Comparison of ENCODE assay signal across 9 mouse cellular contexts in the genomic region with DNA sequence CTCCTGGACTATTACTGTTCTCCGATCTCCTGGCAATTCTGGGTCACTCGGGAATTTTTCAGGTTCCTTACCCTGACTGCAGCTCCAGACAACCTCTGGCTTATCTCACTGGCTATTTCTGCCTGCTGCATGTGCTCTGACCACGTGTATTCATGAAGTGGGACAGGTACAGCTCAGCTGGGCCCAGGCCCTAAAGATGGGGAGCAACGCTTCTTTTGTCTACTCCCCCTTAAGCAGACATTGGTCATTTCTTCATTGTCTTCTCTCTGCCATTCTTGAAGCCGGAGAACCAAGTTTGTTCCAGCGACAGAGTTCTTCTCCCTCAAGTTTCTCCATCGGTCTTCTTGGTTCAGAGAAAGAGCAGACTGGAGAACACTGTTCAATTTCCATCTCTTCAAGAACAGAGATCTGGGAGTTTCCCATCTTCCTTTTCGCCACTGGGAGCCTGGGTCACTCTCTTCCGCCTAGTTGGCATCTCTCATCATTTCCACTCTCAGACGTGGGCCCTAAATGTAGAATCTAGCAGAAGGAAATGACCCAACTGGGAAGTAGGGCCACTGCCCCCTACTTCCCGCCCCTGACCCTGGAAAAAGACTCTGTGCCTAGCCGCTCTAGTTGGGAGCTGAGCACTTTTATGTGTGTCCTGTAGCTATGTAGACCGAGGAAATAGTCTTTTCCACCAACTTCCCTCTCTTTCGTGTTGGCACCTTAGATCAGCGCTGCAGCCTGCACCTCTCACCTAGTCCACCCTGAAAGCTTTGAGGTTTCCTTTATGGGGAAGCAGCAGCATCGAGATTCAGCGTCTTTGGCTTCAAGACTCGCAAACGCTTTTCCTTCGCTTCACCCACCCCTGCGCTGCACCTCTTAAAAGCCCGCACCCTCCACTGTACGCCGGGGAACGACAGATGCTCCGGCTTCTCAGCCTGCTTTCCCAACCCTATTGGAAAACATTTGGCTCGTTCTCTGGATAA. TPM values are rescaled to one million over a fixed set of nuclear protein-coding genes. Genes with fewer than 3 reads are reported as not detected.
DNase-seq lines count a peak whose midpoint lies in the region; ATAC-seq and TF ChIP-seq lines count a peak whose summit lies in the region.
"Had no signal": no experiment of that assay in that cellular context is flagged by ENCODE, and none has a peak within 500 bp of the region (broad histone marks: within the 10 kb centered on the region; RNA-seq: fewer than 3 reads in every experiment).

No protein-coding gene starts in this region.

- peak overlapping the region; percentile 36 for H3K4me3 ChIP-seq in lung, postnatal 0 days (ENCODE audit: low read depth, low read length)
- H3K4me3 ChIP-seq in limb, embryonic 13.5 days, result peak overlapping the region; percentile 89
- peak overlapping the region; percentile 63 for H3K4me3 ChIP-seq in stomach, embryonic 16.5 days (replicated peaks; ENCODE audit: low read length)
- H3K4me3 ChIP-seq: liver, embryonic 15.5 days had no signal

- H3K27me3 ChIP-seq in lung, postnatal 0 days (replicated peaks; ENCODE audit: insufficient read depth, low read length), result peaks cover 46% of the 10 kb centered on the region
- H3K27me3 ChIP-seq in limb, embryonic 13.5 days, result no peaks in the 10 kb centered on the region
- peaks cover 22% of the 10 kb centered on the region for H3K27me3 ChIP-seq in stomach, embryonic 16.5 days (ENCODE audit: control insufficient read depth, insufficient read depth, low read length)

- peak; percentile 25 to 28 for DNase-seq in cerebellum, postnatal 10 days
- no peak for DNase-seq in cerebellum, adult 9-11 months
- no peak for DNase-seq in lung, postnatal 0 days (ENCODE audit: low spot score)
- no peak for DNase-seq in lung, postnatal 14 days
- DNase-seq in urinary bladder, postnatal 14 days (ENCODE audit: low spot score), result no peak

- 29% methylated on average over 27 of the region's 27 CpGs for WGBS in lung, postnatal 0 days
- 7% methylated on average over 27 of the region's 27 CpGs for WGBS in limb, embryonic 13.5 days
- WGBS in stomach, embryonic 16.5 days, result 22% methylated on average over 27 of the region's 27 CpGs

- H3K9me3 ChIP-seq in lung, postnatal 0 days (ENCODE audit: low read length), result no peaks in the 10 kb centered on the region
- no peaks in the 10 kb centered on the region for H3K9me3 ChIP-seq in limb, embryonic 13.5 days
- no peaks in the 10 kb centered on the region for H3K9me3 ChIP-seq in stomach, embryonic 16.5 days (replicated peaks; ENCODE audit: control insufficient read depth, low read length)
- H3K9me3 ChIP-seq: liver, embryonic 15.5 days had no signal

- TF ChIP-seq EP300 in lung, postnatal 0 days (IDR thresholded peaks at IDR 0.05), result no peak

- peak overlapping the region; percentile 85 for H3K4me2 ChIP-seq in lung, postnatal 0 days (replicated peaks; ENCODE audit: low read depth, low read length)
- H3K4me2 ChIP-seq in limb, embryonic 13.5 days (replicated peaks), result peak overlapping the region; percentile 90
- H3K4me2 ChIP-seq in stomach, embryonic 16.5 days (ENCODE audit: low read depth, low read length), result peak overlapping the region; percentile 68
- H3K4me2 ChIP-seq: liver, embryonic 15.5 days had no signal

- ATAC-seq in lung, postnatal 0 days, result no peak
- no peak for ATAC-seq in limb, embryonic 13.5 days (ENCODE audit: low FRiP score, low read depth)
- no peak for ATAC-seq in stomach, embryonic 16.5 days (ENCODE audit: insufficient read depth, low FRiP score)
- no peak for ATAC-seq in activated CD4-positive, CD25-positive, alpha-beta regulatory T cell, adult 4 months

- TF ChIP-seq CTCF in lung, postnatal 0 days (IDR thresholded peaks at IDR 0.05), result no peak

- H3K27ac ChIP-seq in lung, postnatal 0 days (ENCODE audit: low read length), result no peak overlapping the region
- H3K27ac ChIP-seq in limb, embryonic 13.5 days, result peak overlapping the region; percentile 100
- H3K27ac ChIP-seq in stomach, embryonic 16.5 days (ENCODE audit: low read length), result peak overlapping the region; percentile 26
- H3K27ac ChIP-seq: liver, embryonic 15.5 days had no signal

- no peaks in the 10 kb centered on the region for H3K36me3 ChIP-seq in lung, postnatal 0 days (ENCODE audit: insufficient read depth, low read length)
- H3K36me3 ChIP-seq in limb, embryonic 13.5 days, result peaks cover 8% of the 10 kb centered on the region
- no peaks in the 10 kb centered on the region for H3K36me3 ChIP-seq in stomach, embryonic 16.5 days (ENCODE audit: control insufficient read depth, insufficient read depth, low read length)
- H3K36me3 ChIP-seq: liver, embryonic 15.5 days had no signal

- peaks cover 3% of the 10 kb centered on the region; the same call in 1 of the 2 replicates for H3K4me1 ChIP-seq in lung, postnatal 0 days (ENCODE audit: insufficient read depth, low read depth, low read length)
- H3K4me1 ChIP-seq in limb, embryonic 13.5 days, result peaks cover 41% of the 10 kb centered on the region
- H3K4me1 ChIP-seq in stomach, embryonic 16.5 days (ENCODE audit: control insufficient read depth, insufficient read depth, low read length), result peaks cover 15% of the 10 kb centered on the region
- H3K4me1 ChIP-seq: liver, embryonic 15.5 days had no signal

- H3K9ac ChIP-seq in lung, postnatal 0 days (replicated peaks; ENCODE audit: low read depth), result no peak overlapping the region
- H3K9ac ChIP-seq in limb, embryonic 13.5 days, result peak overlapping the region; percentile 99
- H3K9ac ChIP-seq in stomach, embryonic 16.5 days (ENCODE audit: low read length), result peak overlapping the region; percentile 71
- H3K9ac ChIP-seq: liver, embryonic 15.5 days had no signal

RNA-seq across cellular contexts. Expression of gene Wnt5a, which starts 4.0 kb away (rescaled TPM):
- 23.2 and 31.8 TPM in 2 replicates for polyA plus RNA-seq in lung, postnatal 0 days (2015; fragmentation: Nextera tagmentation; extraction: Ambion mirVana)
- 137 and 154 TPM in 2 replicates for polyA plus RNA-seq in limb, embryonic 13.5 days (2015; fragmentation: Nextera tagmentation; extraction: Ambion mirVana)
- polyA plus RNA-seq in stomach, embryonic 16.5 days (2015; fragmentation: Nextera tagmentation; extraction: Ambion mirVana), result 21.0 and 23.5 TPM in 2 replicates
- polyA plus RNA-seq in activated CD4-positive, CD25-positive, alpha-beta regulatory T cell, adult 4 months (2017; shearing (Covaris generic)), result not detected

Comparison
In these comparisons a context has a peak if more than half of its experiments do, and no peak if none do; other contexts are left out.
1. DNase-seq: peak in cerebellum, postnatal 10 days (2 of 2); none in cerebellum, adult 9-11 months (single experiment), lung, postnatal 0 days (single experiment), lung, postnatal 14 days (single experiment) and urinary bladder, postnatal 14 days (single experiment).
2. H3K4me3 ChIP-seq: peak in every context shown above with its lines; median percentile 89 in limb, embryonic 13.5 days; 63 in stomach, embryonic 16.5 days; 36 in lung, postnatal 0 days.
3. RNA of gene Wnt5a, which starts 4.0 kb away (polyA plus RNA-seq): 137 to 154 TPM in limb, embryonic 13.5 days, 23.2 to 31.8 TPM in lung, postnatal 0 days and 21.0 to 23.5 TPM in stomach, embryonic 16.5 days; not detected in activated CD4-positive, CD25-positive, alpha-beta regulatory T cell, adult 4 months; every median in the first group is over 10 times any median in the second.
4. Peak in every context shown above with its lines, with median percentiles within 50 percentile points of each other: H3K4me2 ChIP-seq.